Mouse (Mus musculus): ENCODE measurements around the gene Scimp. TPM values are rescaled to one million over a fixed set of nuclear protein-coding genes. Genes with fewer than 3 reads are reported as not detected.
A peak's percentile ranks its signal among the peaks of the same experiment; 100 is the strongest.
"Not testable (repeated sequence)": the region's sequence is repeated elsewhere in the genome, so short reads cannot be mapped to it uniquely, and the experiment has no call there.

Gene Scimp
- total RNA-seq, 2 experiments from 2014 or later, result not detected

DNA sequence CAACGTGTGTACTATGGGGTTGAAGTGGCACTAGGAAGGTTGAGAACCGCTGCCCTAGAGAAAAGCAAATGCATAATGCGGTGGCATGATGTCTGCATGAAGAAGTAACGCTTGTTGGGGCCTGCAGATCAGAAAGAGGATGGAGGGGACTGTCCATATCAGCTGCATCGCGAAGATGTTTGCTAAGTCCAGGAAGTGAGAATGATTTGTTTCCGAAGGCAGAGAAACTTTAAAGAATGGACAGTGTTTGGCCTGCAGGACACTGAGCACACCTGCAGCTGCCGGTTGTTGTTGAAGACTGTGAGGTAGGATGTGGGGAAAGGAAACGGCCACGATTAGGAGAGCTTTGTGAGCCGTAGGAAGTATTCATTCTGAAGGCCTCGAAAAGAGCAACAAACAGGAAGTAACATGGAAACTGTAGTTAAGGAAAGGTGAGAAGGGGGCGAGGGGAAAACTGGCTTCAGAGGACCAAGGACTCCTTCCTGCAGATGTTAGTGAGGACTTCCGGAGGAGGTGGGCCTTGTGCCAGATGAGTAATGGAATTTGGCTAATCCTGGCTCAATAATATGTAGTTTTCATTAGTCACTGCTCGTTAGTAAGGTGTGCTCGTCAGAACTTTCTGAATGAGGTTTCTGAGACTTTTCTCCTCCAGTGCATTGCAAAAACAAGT lies 46.5 kb downstream of the Scimp start:
- no peak for DNase-seq

DNA sequence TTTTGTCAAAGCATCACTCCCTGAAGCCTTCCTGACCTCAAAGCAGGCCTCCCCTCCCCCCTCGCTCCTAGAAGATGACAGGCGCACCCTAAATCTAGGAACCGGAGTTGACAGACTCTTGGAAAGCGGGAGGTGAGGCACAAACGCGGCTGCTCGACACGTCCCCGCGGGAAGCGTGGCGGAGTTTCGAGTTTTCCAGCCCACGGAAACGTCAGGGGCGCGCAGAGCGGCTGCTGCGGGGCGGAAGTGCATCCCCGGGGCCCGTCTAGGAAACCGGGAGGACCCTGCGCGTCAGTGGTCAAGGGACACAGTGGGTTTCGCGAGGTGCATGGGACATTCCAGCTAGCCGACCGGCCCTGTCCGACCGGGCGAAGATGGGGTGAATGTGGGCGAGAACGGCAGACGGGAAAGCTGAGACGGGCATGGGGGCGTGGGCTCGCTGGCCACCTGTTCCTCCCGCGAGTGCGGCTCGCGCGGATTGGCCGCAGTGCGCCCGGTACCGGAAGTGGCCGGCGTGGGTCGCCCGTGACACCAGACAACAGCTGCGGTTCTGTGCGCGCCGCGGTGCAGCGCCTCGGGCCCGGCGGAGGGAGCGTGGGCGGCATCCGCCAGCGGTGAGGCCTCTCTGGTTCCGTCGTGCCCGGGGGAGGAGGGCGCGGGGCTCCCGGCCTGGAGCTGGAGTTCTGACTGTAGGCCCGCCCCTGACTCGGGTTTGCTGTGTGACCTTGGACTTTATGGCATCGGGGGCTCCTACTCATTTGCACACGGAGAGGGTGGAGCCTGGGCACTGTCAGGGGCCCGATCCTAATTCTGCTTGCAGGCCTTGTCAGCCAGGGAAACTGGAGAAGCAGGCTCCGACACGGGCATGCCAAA lies 48.2 kb downstream of the Scimp start, which contains the start of gene Zfp3:
Gene Zfp3 (plus strand): TSS at position 274 of the 873 bp plus-strand sequence.
- peak; percentile 79 to 82 for DNase-seq

DNA sequence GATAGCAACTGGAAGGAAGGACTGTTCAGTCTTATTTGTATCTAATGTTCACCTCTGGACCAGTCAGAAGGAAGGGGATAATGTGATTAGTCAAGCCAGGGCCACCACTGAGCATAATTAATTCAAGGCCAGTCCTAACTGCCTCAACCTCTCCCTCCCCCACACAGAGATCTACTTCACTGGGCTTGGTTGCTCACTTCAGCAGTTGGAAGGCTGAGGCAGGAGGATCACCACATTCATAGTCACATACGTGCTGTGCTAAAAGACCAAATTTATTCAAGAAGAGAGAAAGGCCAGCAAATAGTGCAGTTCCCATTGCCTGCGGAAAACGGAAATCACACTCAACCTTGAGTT lies 48.8 kb downstream of the Scimp start:
- DNase-seq, result no peak

DNA sequence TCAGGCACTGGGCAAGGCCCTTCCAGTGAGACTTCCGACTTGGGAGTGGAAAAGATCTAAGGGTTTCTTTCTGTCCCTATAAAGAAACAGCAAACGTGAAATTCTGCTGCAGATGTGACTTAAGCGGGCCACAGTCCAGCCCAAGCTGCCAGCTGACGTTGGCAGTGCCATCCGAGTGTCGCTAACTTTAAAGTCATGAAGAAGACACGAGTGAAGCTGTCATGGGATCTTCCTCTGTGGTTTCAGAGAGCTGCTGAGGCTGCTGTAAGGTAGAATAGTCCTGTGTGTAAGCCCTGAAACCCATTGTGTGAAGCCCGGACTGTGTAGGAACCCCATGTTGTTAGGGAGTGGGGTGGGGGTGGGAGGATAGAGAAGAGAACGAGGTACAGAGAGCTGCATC lies 49.7 kb downstream of the Scimp start:
- no peak for DNase-seq

DNA sequence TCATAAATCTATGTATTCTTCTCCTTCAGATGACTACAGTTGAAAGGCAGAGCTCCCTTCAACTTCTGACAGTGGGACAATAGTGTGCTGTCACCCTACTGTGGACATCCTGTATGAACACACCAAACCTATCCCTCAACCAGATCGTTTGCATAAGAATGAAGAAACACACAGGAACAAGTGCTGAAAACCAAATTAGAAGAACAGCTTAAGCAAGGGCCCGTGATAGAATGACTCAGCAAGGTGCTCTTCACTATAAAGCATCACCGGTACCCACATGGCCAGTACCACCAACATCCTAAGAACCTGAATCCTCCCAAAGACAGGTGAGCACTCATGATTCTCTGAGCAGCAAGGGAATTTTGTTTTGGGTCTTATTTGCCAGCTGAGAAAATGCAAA lies 51.9 kb downstream of the Scimp start:
- DNase-seq, result not testable (repeated sequence)

DNA sequence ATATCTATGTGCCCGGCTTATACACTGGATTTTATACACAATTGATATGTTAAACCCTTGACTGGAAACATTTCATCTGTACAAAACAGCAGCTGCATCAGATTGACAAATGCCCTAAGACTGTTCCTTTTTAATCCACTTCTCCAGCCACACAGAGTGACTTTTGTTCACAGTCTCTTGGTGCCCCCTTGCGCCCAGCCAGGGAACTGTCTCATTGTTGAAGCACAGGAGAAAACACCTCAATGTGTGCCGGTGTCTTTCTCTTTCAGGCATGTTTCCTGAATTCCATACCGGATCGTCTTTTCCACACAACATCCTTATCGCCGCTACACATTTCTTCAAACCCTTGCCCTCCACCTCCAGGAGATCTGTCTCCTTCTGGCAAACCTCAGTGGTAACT lies 56.7 kb downstream of the Scimp start:
- DNase-seq, result peak; percentile 74 to 81

DNA sequence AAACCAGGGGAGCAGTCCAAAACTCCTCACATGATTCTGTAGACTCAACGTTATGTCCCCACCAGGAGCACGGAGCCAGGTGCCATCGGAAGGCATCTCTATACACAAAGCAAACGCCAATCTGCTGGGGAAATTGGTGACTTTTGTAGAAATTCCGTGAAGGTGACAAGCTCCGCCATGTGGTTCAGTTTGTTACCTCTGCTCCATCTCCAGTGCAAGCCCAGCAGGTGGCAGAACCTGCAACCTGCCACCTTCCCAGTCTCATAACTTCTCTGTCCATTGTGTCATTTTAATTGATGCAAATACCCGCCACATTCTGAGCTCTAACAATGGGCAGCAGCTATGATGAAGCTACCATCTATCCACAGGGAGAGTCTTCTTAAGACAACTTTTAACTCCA lies 57.4 kb downstream of the Scimp start:
- no peak for DNase-seq

DNA sequence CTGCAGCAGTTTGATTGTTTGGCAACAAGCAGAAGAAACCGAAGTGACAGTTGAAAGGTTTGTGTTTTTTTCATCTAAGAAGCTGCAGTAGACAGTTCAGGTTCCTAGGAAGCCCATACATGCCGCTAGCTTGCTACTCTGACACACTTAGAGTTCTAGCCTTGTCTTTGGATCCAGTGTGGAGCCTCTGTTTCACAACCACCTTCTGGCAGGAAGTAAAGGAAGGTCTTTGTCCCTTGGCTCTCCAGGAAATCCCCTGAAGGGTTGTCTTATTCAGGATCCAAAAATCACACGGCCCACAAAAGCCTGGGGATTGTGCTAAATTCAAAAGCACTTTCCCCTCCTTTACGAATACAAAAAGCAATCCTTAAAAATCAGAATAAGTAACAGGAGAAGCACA lies 57.9 kb downstream of the Scimp start:
- DNase-seq, result no peak

DNA sequence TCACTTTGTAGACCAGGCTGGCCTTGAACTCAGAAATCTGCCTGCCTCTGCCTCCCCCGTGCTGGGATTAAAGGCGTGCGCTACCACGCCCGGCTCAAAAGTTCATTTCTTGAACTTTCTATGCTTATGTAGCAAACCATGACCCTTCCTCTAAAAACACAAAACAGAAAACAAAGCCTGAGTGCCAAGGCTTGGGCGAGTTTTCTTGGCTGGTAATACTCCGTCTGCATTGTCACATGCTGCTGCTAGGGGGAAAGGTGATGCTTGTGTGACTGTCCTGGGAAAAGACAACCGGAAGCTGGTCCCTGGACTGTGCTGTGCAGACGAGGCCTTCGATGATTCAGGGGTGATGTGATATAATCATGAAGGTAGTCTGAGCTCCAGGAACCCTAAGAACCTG lies 59.2 kb downstream of the Scimp start:
- no peak for DNase-seq

DNA sequence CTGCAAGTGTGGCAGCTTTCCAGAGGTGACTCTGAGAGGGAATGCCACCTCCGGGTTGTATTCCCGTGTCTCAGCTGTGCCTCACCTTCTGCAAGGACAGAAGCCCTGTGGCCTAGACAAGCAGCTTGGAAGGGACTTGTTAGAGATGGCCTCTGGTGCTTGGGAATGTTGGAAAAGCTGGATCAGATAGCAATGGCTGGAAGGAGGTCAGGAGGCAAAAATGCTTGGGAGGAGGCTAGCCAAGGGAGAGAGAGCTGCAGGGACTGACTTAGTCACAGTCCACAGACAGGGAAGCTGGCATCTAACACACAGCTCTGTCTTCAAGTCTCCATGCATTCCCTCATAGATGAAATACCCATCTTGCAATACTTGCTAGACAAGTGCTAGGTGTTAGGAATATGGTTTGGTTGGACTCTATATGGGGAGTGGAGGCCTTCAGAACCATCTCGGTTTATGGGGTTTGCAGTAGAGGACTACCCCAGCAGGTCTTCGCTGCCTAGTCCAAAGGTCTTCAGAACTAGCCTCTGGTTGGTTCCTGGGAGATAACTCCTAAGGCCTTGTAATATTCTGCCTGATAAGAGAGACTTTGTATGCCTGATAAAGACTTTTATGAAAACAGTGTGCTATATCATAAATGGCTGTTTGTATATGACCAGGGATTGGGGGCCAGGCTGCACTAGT lies 59.9 kb downstream of the Scimp start:
- no peak for DNase-seq

DNA sequence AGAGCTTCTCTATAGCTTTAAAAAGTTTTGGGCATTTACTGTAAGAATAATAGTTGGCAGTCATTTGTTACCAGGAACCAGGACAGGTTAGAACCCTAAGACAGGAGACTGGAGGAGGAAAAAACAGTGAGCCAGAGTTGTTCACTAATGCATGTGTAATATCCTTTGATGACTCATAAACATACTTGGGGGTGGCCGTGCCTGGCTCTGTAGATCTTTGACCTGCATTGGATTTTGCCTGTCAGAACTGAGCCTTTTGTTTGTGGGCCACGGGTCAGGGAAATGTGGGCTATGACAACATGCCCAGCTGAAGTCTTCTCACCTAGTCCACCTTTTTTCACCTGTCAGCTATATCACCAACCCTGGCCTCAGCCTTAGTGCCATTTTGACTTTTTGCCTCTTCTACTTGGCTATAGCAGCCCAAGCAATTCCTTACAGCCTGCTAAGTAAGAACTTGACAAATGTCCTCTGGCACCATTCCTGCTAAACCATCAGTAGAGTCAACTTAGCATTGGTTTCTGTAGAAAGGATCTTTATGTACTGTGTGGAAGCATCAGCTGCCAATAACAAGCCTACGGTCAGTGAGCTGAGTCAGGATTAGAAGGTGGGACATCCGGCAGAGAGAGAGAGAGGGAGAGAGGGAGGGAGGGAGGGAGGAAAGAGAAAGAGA lies 64.4 kb downstream of the Scimp start:
- DNase-seq, result no peak

DNA sequence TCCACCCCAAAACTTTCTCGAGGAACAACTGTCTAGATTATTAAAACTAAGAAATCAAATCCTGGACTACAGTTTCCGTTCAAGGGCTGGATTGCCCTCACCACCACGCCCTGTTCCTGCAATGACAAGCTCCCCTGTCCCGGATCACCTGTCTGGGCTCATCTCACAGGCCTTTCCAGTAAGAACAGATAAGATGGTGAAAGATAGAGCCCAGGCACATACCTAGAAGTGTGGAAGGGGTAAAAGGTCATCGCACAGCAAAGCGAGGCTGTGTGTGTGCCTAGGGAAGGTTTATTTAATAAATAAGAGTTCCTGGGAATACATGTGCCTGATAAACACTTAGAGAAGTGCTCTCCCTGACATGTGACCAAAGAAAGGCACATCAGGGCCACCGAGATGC lies 66.8 kb downstream of the Scimp start:
- no peak for DNase-seq

DNA sequence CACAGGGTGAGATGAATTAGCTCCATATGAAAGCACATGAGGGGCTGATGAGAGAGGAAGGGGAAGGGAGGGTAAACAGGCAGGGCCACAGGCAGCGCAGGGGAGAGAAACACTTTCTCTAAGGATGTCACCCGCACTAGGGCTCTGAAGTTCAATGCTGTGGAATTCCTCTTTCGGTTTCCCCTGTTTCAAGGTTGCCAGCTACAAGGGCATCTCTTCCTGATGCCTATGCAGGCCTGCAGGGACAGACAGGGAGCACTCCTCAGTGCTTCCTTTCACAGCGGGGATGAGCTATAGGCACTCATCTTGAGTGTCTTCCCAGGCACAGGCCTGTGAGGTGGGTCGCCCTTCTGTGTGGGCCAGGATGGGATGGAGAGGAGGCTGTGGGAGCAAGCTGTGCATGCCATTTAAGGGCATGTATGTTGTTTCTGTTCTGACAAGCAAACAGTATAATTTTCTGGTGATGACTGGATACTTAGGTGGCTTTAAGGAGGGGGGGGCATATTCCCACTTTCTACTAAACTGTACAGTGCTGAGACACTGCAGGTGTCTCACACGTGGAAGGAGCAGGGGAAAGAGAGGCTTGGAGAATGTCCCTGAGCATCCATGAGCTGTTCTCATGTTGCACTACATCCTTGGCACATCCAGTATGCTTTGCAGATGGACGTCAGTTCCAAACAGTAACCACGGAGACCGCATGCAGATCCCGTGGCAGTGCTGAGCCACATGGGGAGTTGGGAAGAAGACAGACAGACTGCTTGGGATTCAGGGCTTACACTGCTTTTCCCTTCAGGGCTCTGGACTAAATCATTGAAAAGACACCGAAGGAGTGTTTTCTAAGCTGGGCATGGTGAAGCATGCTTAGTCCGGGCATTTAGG lies 69.6 kb downstream of the Scimp start:
- DNase-seq, result peak; percentile 58 to 62

DNA sequence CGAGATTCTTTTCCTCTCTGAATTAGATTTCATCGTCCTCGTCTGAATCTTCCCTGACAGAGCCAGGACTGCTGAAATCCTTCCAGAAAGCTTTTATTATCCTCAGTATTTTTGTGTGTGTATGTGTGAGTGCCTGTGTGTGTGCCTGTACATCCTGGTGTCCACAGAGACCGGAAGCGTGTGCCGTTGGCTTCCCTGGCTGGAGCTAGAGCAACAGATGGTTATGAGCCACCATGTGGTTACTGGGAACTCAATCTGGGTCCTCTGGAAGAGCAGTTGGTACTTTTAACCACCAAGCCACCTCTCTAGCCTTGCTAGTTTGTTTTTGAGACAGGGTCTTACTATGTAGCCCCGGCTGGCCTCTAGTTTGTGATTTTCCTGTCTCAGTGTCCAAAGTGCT lies 70.3 kb downstream of the Scimp start:
- no peak for DNase-seq

DNA sequence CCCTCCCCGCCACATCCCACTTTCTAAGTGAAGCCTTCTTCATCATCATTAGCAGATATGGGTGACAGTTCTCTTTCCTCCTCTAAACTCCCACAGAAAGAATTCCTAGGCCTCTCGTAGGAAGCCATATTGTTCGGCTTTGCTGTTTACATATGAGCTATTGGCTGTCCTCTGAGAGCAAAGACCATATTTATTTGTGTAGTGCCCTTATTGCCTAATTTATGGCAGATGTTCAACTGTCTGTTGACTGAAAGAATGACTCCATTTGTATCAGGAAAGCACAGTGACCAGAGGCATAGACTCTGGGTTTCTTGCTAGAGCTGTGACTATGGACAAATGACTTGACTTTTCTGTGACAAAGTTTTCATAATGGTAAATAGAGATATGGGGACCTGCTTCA lies 70.8 kb downstream of the Scimp start:
- DNase-seq, result no peak

Small RNAs within 50 kb of the gene (microRNA-seq; reads per million reads assigned to microRNA genes)
- 0 reads per million in 2 experiments for gene Gm22760

Other genes starting within 250 kb of the Scimp start
- 100 to 1,000 TPM; 448 to 494 TPM for gene Mink1, start 249.7 kb downstream of the Scimp start, total RNA-seq (2021)
- 1 to 10 TPM; 1.2 to 1.7 TPM for gene 4930544D05Rik, start 196.7 kb downstream of the Scimp start, total RNA-seq (2021)
- not detected for gene Chrne, start 193.4 kb downstream of the Scimp start, total RNA-seq (2021)
- gene Gp1ba, start 173.5 kb downstream of the Scimp start, total RNA-seq (2021), result not detected
- gene Rnf167, start 165.4 kb downstream of the Scimp start, total RNA-seq (2021), result 10 to 100 TPM; 85.6 to 88.0 TPM
- 100 to 1,000 TPM; 115 to 119 TPM for gene Slc25a11, start 165.1 kb downstream of the Scimp start, total RNA-seq (2021)
- 100 to 1,000 TPM; 346 to 373 TPM for gene Pfn1, start 157.9 kb downstream of the Scimp start, total RNA-seq (2021)
- gene Eno3, start 155.4 kb downstream of the Scimp start, total RNA-seq (2021), result 1 to 10 TPM; 5.2 to 7.4 TPM
- gene Spag7, start 143.2 kb downstream of the Scimp start, total RNA-seq (2021), result 10 to 100 TPM; 48.2 to 50.8 TPM
- gene Camta2, start 124.5 kb downstream of the Scimp start, total RNA-seq (2021), result 100 to 1,000 TPM; 362 to 388 TPM
- 1 to 10 TPM; 3.0 to 3.5 TPM for gene Inca1, start 112.4 kb downstream of the Scimp start, total RNA-seq (2021)
- 10 to 100 TPM; 75.2 to 83.8 TPM for gene Kif1c, start 112.0 kb downstream of the Scimp start, total RNA-seq (2021)
- gene Zfp3, start 48.4 kb downstream of the Scimp start, total RNA-seq (2021), result 10 to 100 TPM; 21.9 to 23.2 TPM
- gene Rabep1, start 32.2 kb upstream of the Scimp start, total RNA-seq (2021), result 100 to 1,000 TPM; 126 to 128 TPM
- 10 to 100 TPM; 53.2 to 59.1 TPM for gene Nup88, start 157.4 kb upstream of the Scimp start, total RNA-seq (2021)
- gene Rpain, start 157.6 kb upstream of the Scimp start, total RNA-seq (2021), result 10 to 100 TPM; 39.6 to 41.3 TPM
- gene C1qbp, start 170.4 kb upstream of the Scimp start, total RNA-seq (2021), result 100 to 1,000 TPM in 1 of 2 experiments, 10 to 100 TPM in 1; 99.2 to 101 TPM
- 10 to 100 TPM; 59.0 to 70.6 TPM for gene Dhx33, start 191.9 kb upstream of the Scimp start, total RNA-seq (2021)
- 10 to 100 TPM; 16.6 to 18.1 TPM for gene Mis12, start 207.0 kb upstream of the Scimp start, total RNA-seq (2021)
- gene Derl2, start 207.3 kb upstream of the Scimp start, total RNA-seq (2021), result 10 to 100 TPM; 29.9 to 30.9 TPM
- 100 to 1,000 TPM; 196 to 210 TPM for gene 6330403K07Rik, start 220.9 kb upstream of the Scimp start, total RNA-seq (2021)